Mouse (Mus musculus): ENCODE measurements around the gene Gm5788. TPM values are rescaled to one million over a fixed set of nuclear protein-coding genes. Genes with fewer than 3 reads are reported as not detected.
"Not testable (repeated sequence)": the region's sequence is repeated elsewhere in the genome, so short reads cannot be mapped to it uniquely, and the experiment has no call there.

Gene Gm5788
- polyA plus RNA-seq, 1 experiment from 2014 or later: not detected

- Histone ChIP-seq H3K9ac (no peak overlapping the region), H3K9me3 (ENCODE audit: low read depth, low read length) (no peaks in the 10 kb centered on the region), H3K4me1 (ENCODE audit: insufficient read depth) (0 out of 2 replicates have a peak, but pooled peaks cover 4% of the 10 kb centered on the region), H3K27me3 (ENCODE audit: insufficient read depth, low read length) (no peaks in the 10 kb centered on the region), H3K27ac (ENCODE audit: low read depth) (no peak overlapping the region), H3K36me3 (ENCODE audit: insufficient read depth) (0 out of 2 replicates have a peak, but pooled peaks cover 1% of the 10 kb centered on the region), H3K4me3 (ENCODE audit: low read depth, low read length) (no peak overlapping the region), H3K4me2 (no peak overlapping the region)
- DNase-seq (no peak), ATAC-seq (ENCODE audit: insufficient read depth) (no peak)
- WGBS: 75% methylated on average over 3 of the region's 3 CpGs
- TF ChIP-seq CTCF (IDR thresholded peaks at IDR 0.05; ENCODE audit: low read depth): no peak
Observed at GRCm38 (mm10) chr12:87474756-87475155, 19.8 kb upstream of the Gm5788 start.

- ATAC-seq (ENCODE audit: insufficient read depth); H3K4me2 ChIP-seq; DNase-seq; H3K36me3 ChIP-seq (ENCODE audit: insufficient read depth); H3K27me3 ChIP-seq (ENCODE audit: insufficient read depth, low read length); H3K4me1 ChIP-seq (ENCODE audit: insufficient read depth); H3K27ac ChIP-seq (ENCODE audit: low read depth); H3K4me3 ChIP-seq (ENCODE audit: low read depth, low read length); H3K9ac ChIP-seq; H3K9me3 ChIP-seq (ENCODE audit: low read depth, low read length): not testable (repeated sequence)
- WGBS: 79% methylated on average over 5 of the region's 5 CpGs
Observed at GRCm38 (mm10) chr12:87482482-87482881, 12.0 kb upstream of the Gm5788 start.

GRCm38 (mm10) chr12:87488683-87489082, 5.8 kb upstream of the Gm5788 start:
- H3K9ac ChIP-seq: not testable (repeated sequence)

GRCm38 (mm10) chr12:87514016-87514415, 19.5 kb downstream of the Gm5788 start, which contains the start of gene Gm8300:
TSS of gene Gm8300 (plus strand) at chr12:87514316.
- not testable (repeated sequence) for H3K9ac ChIP-seq; DNase-seq; H3K4me2 ChIP-seq; ATAC-seq (ENCODE audit: insufficient read depth); H3K36me3 ChIP-seq (ENCODE audit: insufficient read depth); H3K4me3 ChIP-seq (ENCODE audit: low read depth, low read length); H3K27ac ChIP-seq (ENCODE audit: low read depth); H3K4me1 ChIP-seq (ENCODE audit: insufficient read depth); H3K9me3 ChIP-seq (ENCODE audit: low read depth, low read length); H3K27me3 ChIP-seq (ENCODE audit: insufficient read depth, low read length)
- 87% methylated on average over 4 of the region's 4 CpGs for WGBS

More at GRCm38 (mm10) chr12:87488683-87489082, 5.8 kb upstream of the Gm5788 start:
- not testable (repeated sequence) for H3K36me3 ChIP-seq (ENCODE audit: insufficient read depth); H3K9me3 ChIP-seq (ENCODE audit: low read depth, low read length); H3K4me1 ChIP-seq (ENCODE audit: insufficient read depth); H3K4me2 ChIP-seq; H3K27me3 ChIP-seq (ENCODE audit: insufficient read depth, low read length); H3K27ac ChIP-seq (ENCODE audit: low read depth); DNase-seq; ATAC-seq (ENCODE audit: insufficient read depth); H3K4me3 ChIP-seq (ENCODE audit: low read depth, low read length)
- 63% methylated on average over 2 of the region's 2 CpGs for WGBS

- DNase-seq; ATAC-seq (ENCODE audit: insufficient read depth); H3K36me3 ChIP-seq (ENCODE audit: insufficient read depth); H3K9me3 ChIP-seq (ENCODE audit: low read depth, low read length); H3K27me3 ChIP-seq (ENCODE audit: insufficient read depth, low read length); H3K4me3 ChIP-seq (ENCODE audit: low read depth, low read length); H3K27ac ChIP-seq (ENCODE audit: low read depth); H3K4me1 ChIP-seq (ENCODE audit: insufficient read depth); H3K4me2 ChIP-seq; H3K9ac ChIP-seq: not testable (repeated sequence)
- 60% methylated on average over 3 of the region's 3 CpGs for WGBS
Observed at GRCm38 (mm10) chr12:87519616-87520015, 25.1 kb downstream of the Gm5788 start.

GRCm38 (mm10) chr12:87543927-87544326, 49.4 kb downstream of the Gm5788 start:
- Histone ChIP-seq H3K4me3 (ENCODE audit: low read depth, low read length) (no peak overlapping the region), H3K36me3 (ENCODE audit: insufficient read depth) (no peaks in the 10 kb centered on the region), H3K9me3 (ENCODE audit: low read depth, low read length) (no peaks in the 10 kb centered on the region), H3K4me2 (no peak overlapping the region), H3K4me1 (ENCODE audit: insufficient read depth) (no peaks in the 10 kb centered on the region), H3K27ac (ENCODE audit: low read depth) (no peak overlapping the region), H3K27me3 (ENCODE audit: insufficient read depth, low read length) (no peaks in the 10 kb centered on the region), H3K9ac (no peak overlapping the region)
- 79% methylated on average over 3 of the region's 3 CpGs for WGBS
- ATAC-seq (ENCODE audit: insufficient read depth) (no peak), DNase-seq (no peak)
- TF ChIP-seq CTCF (IDR thresholded peaks at IDR 0.05; ENCODE audit: low read depth): no peak

Other genes with a start within 250 kb of the Gm5788 start
- 42.4 and 46.1 TPM in 2 replicates for gene Vipas39, start 228.5 kb upstream of the Gm5788 start, polyA plus RNA-seq (2014; fragmentation: Nextera tagmentation; extraction: Ambion mirVana)
- 192 and 199 TPM in 2 replicates for gene Ahsa1, start 228.2 kb upstream of the Gm5788 start, polyA plus RNA-seq (2014; fragmentation: Nextera tagmentation; extraction: Ambion mirVana)
- 0.70 and 1.1 TPM in 2 replicates for gene Ism2, start 195.0 kb upstream of the Gm5788 start, polyA plus RNA-seq (2014; fragmentation: Nextera tagmentation; extraction: Ambion mirVana)
- gene Sptlc2, start 106.4 kb upstream of the Gm5788 start, polyA plus RNA-seq (2014; fragmentation: Nextera tagmentation; extraction: Ambion mirVana): 94.6 and 103 TPM in 2 replicates
- gene Slirp, start 50.8 kb upstream of the Gm5788 start, polyA plus RNA-seq (2014; fragmentation: Nextera tagmentation; extraction: Ambion mirVana): 287 and 308 TPM in 2 replicates
- gene Alkbh1, start 50.7 kb upstream of the Gm5788 start, polyA plus RNA-seq (2014; fragmentation: Nextera tagmentation; extraction: Ambion mirVana): 49.8 and 62.9 TPM in 2 replicates
- 126 and 131 TPM in 2 replicates for gene Snw1, start 22.4 kb upstream of the Gm5788 start, polyA plus RNA-seq (2014; fragmentation: Nextera tagmentation; extraction: Ambion mirVana)
- not detected in 2 replicates for gene Gm8300, start 19.6 kb downstream of the Gm5788 start, polyA plus RNA-seq (2014; fragmentation: Nextera tagmentation; extraction: Ambion mirVana)
- gene Oog1, start 108.0 kb downstream of the Gm5788 start, polyA plus RNA-seq (2014; fragmentation: Nextera tagmentation; extraction: Ambion mirVana): not detected in 2 replicates
- not detected in 2 replicates for gene Gm4027, start 124.1 kb downstream of the Gm5788 start, polyA plus RNA-seq (2014; fragmentation: Nextera tagmentation; extraction: Ambion mirVana)
- gene Gm16381, start 149.9 kb downstream of the Gm5788 start, polyA plus RNA-seq (2014; fragmentation: Nextera tagmentation; extraction: Ambion mirVana): not detected in 2 replicates

Data from lung, embryonic 14.5 days (tissue).